Mouse (Mus musculus): ENCODE results near the gene Zfyve9.
"Not testable (repeated sequence)": the region's sequence is repeated elsewhere in the genome, so short reads cannot be mapped to it uniquely, and the experiment has no call there.

Zfyve9 gene

DNA sequence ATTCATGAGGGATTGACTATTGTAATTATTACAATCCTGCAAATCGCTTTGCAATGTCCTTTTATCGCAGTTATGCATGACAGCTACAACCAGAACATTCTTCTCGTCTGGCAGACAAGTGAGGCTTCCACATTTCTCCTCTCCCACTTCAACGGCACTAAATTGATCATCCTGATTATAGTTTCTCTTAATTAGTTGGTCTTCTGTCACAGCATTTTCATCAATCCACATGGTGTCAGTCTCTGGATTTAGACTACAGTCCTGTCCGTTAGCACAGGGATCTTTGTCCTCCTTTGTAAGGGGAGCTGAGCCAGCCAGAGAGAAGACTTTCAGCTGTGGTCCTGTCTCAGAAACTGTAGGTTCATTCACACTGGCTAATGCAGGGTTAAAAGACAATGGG is 61.2 kb downstream of the Zfyve9 start, which contains the start of gene 3110021N24Rik:
TSS of gene 3110021N24Rik (plus strand) at position 301 of the 400 bp plus-strand sequence.
- no peak for DNase-seq

DNA sequence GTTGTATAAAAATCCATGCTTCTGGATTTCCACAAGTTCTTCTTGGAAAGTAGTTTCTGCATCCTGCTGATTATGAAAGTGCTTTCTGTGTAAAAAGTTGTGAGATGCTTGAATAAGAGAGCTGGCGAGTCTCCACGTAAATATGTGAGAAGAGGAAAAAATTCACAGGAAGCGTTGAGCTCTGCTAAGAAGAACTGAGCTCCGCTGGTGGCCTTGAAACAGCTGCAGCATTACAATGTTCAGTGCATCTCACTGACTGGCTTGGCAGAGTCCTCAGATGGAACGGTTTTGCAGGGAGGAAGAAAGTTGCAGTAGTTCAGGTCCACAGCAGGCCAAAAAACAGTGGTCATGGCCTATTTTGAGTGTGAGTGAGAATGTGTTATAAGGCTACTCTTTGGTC is 72.4 kb downstream of the Zfyve9 start:
- no peak for DNase-seq

DNA sequence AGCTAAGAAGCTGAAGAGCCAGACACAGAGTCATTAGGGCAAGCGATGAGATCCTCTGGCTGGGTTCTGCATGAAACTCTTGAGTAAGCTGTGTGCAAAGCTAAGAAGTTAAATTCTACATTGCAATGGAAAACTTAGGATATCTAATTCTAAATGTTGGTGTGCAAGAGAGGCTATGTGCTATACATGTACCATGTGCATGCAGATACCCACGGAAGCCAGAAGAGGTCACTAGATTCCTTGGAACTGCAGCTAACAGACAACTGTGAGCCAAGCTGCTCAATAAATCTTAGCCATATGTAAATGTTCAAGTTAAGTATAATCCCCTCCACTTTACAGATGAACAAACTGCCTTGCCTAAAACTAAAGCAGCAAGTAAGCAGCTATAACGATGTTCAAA is 83.7 kb downstream of the Zfyve9 start:
- DNase-seq = peak; percentile 47 to 55

DNA sequence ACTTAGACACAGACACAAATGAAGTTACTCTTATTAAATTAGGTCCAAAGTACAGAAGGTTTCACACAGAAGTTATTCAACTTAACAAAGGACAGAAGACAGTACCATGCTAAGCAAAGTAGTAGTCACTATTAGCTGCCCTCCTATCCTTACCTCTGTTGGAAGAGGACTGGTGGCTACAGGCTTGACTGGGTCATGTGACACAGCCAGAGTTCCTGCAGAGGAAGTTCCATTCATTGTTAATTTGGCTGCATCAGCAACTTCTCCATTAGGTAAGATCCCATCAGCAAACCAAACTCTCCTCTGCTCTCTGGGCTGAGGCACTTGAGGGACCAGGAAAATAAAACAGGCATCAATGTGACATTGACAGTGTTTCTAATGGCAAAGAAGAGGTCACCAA is 89.1 kb downstream of the Zfyve9 start:
- DNase-seq = no peak

DNA sequence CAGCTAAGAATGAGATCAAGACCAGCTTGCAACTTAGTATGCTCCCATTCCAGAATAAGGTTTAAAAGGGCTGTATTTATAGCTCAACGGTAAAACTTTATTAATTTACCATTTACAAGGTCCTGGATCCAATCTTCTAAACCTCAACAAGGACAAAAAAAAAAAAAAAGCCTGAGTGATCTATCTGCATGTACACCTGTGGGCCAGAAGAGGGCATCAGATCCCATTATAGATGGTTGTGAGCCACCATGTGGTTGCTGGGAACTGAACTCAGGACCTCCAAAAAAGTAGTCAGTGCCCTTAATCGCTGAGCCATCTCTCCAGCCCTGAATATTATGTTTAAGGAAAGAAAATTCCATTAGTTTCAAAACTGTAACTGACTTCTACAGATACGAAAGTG is 90.1 kb downstream of the Zfyve9 start:
- DNase-seq = no peak

DNA sequence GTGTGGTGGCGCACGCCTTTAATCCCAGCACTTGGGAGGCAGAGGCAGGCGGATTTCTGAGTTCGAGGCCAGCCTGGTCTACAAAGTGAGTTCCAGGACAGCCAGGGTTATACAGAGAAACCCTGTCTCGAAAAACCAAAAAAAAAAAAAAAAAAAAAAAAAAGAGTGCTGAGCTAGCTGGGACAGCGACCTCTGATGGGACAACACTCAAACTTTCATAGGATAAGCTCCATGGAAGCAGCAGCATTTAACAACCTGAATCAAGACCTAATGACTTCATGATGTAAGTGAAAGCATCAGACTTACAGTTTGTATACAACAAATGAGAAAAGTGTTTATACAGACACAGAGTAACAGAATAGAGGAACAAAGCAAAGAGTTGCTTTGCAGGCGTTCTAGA is 93.5 kb downstream of the Zfyve9 start:
- not testable (repeated sequence) for DNase-seq

DNA sequence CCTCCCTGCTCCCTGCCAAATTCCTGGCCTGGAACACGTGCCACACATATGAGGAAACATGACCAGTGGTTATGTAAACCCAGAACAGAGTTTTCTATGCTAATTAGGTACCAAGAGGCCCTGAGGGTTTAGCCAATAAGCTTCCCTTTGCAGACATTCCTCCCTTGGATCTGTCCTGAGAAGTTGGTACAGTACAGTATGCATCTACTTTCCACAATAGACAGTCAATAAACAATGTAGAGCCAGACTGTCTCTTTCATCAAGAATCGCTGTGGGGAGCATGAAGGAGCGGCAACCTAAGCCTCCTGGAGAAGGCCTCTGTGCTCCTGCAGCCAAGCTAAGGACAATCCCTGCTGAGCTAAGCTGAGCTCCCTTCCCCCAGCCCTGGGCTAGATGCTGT is 94.4 kb downstream of the Zfyve9 start:
- no peak for DNase-seq

DNA sequence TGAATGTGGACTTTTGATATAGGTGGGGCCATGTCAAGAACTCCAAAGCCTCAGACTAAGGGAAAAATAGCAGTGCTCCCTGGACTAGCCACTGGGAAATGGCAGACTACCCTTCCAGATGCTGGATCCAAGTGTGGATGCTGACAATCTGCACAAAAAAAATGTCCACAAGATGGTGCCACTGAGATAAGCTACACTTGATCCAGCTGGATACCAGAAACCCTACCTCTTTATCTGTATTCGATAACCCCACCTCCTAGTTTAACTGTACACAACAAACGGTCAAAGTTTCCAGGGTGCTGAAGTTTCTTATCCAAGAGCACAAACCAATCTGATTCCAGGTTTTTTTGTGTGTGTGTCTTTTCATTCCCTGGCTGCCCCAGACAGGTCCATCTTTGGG is 116.2 kb downstream of the Zfyve9 start:
- DNase-seq = peak; percentile 19 to 38

DNA sequence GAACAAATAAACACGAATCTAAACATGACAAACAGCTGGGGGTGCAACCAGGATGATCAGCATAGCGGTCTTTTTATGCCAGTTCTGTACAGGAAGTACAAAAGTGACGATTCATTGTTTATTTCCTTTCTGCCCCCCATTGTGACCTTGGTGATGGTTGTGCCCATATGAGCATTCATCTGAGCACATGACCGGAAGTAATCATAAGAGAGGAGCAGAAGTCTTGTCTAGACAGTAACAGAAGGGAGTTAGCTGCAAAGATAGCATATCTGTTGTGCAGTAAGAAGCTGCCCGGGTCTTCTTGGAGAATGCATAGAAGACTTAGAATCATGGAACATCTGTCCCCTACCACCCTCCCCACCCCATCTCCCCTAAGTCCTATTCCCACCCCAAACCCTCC is 141.8 kb downstream of the Zfyve9 start:
- no peak for DNase-seq

DNA sequence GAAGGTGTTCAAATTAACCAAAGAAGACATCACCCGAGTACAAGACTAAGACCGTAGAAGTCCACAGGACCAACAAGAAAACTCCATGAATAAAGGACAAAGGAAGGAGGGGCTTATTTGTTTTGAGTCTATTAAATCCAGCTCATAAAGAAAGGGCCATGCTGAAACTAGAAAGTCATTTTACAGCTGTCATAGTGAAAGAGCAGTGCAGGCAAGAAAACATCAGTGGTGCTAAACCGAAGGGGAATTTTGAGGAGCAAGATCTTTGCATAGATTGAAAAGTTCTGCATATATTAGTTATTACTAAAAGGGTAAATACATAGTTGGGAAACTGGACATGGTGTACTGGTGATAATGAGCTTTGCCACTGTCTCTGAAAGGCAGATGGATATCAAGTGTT is 142.9 kb downstream of the Zfyve9 start:
- DNase-seq = no peak

DNA sequence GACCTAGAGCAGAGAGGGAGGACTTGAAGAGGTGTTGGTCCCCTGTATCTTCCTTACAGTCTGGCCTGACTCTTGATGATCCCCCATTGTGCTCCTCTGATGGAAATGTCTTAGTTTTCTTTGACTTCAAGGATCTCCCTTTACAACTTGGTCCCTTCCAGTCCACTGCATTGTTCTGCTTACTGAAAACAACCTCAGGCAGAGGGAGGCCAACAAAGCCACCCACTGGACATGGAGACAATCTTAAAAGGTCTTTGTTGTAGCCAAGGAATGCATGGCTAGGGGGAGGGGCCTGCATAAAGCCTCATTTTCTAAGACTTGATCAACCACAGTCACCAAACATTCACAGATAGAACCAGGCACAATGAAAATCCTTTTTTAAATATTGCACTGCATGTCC is 145.5 kb downstream of the Zfyve9 start:
- no peak for DNase-seq

DNA sequence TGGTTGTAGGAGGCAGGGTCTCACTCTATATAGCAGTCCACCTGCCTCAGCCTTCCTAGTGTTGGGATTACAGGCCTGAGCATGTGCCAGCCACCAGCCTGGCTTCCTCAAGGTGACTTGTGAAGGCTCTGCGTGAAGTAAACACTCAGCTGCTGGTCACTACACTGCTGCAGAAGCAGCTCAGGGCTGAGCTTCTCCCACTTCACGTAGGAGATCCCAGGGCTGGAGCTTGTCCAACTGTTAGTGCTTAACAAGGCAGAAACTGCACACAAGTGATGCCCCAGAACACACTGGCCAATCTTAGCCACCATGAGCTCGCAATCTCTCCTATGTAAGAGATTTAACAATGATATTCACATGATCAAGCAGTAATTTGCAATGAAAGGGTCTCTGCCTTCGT is 145.9 kb downstream of the Zfyve9 start:
- DNase-seq = no peak

DNA sequence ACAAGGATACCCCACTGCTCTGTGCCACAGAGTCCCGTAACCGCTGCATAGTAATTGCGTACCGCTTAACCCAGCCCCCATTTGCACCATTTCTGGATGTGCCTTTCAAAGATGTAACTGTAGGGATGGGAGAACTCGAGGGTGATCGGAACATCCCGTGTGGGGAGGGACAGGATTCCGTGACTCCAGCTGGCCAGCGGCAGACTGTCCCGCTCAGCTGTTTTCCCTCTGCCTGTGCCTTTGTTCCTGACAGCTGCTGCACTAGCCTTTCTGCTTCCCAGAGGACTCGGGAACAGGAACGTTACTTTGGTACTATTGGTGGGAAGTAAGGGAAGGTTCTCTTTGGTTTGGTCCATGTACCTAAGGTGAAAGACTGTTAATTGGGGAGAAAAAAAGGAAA is 146.9 kb downstream of the Zfyve9 start:
- DNase-seq = no peak

DNA sequence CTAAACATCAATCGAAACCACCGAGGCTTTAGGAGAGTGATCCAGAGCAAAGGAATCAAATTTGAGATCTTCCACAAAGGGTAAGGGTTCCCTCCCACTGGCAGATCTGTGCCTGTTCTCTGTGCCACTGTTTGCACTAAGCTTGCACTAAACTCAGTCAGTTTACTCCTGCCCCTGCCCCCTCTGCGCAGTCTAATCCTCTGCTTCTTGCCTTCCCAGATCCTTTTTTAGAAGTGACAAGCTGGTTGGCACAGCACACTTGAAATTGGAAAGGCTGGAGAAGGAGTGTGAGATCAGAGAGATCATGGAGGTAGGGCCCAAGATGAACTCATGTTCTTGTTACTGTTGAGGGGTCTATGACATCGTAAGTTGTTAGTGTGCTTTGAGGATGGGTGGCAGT is 149.0 kb downstream of the Zfyve9 start:
- DNase-seq = no peak

DNA sequence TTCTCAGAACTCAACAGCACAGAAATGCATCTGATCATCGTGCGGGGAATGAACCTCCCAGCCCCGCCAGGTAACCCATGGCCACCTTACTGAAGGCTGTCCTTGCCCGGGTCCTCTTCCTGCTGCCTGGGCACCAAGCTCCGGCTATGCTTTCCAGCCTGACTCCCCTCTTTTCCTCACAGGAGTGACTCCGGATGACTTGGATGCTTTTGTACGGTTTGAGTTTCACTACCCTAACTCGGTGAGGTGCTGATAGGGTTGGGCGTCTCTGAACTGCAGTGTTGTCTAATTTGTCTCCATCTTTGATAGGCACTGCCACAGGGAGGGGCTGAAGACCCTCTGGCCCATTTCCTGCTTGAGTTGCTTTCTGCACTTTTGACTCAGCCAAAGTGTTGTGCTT is 150.5 kb downstream of the Zfyve9 start:
- DNase-seq = no peak

DNA sequence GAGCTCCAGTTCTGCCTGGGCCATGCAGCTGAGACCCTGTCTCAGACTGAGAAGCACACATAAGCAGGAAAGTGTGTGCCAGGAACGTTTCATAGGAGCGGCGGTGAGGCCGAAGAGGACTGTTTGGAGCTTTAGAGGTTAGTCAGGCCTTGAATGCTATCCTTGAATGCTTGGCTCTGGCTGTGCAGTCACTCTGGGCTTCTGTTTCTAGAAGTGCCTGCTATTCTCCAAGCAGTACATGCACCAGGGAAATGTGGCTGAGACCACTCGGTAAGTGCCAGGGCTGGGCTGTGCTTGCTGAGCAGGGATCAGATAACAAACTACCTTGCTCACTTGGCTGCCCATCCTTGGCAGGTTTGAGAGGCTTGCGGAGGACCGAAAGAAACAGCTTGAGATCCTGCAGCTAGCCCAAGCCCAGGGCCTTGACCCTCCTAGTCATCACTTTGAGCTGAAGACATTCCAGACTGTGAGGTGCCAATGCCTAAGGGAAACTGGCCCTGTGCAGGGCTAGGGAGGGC is 151.2 kb downstream of the Zfyve9 start:
- DNase-seq = no peak

DNA sequence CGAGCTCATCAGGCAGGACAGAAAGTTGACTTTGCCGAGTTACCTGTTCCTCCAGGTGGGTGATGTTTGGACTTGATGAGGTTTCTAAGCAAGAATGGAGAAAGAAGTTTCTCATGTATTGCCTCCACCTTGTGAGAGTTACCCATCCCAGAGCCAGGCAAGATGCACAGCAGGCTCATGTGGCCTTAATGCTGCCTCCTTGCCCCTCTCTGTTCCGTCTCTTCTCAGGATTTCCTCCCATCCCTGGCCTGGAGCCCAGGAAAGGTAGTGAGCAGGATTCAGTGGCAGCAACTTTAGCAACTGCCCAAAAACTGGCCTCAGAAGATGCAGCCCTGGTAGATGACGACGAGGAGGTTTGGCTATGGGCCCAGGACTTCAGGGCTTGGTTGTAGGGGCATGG is 153.5 kb downstream of the Zfyve9 start:
- DNase-seq = no peak

DNA sequence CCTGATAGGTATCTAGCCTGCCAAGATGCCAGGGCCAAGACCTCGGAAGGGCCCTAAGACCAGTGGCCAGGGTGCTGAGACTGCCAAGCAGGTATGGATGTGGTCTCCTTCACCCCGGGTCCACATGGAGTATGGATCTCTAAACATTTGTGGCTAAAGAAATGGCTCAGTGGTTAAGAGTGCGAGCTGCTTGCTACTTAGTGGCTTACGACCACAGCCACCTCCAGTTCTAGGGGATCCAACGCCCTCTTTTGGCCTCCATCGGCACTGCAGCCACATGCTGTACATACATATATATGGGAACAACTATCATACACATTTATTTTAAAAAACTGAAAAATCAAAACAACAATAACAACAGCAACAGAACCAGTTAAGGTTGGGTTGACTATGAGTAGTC is 159.1 kb downstream of the Zfyve9 start:
- no peak for DNase-seq

DNA sequence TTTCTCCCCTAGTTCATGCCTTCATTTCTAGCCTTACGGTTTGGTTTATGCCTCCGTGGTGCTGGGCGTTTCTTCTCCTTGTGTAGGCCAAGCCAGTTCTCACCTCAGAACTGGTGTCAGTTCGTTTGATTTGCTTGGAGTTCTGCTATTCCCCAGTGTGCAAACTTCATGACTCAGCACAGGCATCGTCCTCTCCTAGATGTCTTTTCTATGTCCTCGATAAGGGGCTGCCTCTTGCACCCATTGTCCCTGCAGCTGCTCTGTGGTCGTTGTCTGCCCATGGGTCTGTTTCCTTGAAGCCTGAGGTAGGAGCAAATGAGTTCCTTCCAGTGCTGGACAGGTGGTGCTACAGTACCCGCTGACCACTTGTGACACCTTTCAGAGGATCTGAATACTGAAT is 160.1 kb downstream of the Zfyve9 start:
- DNase-seq = no peak

DNA sequence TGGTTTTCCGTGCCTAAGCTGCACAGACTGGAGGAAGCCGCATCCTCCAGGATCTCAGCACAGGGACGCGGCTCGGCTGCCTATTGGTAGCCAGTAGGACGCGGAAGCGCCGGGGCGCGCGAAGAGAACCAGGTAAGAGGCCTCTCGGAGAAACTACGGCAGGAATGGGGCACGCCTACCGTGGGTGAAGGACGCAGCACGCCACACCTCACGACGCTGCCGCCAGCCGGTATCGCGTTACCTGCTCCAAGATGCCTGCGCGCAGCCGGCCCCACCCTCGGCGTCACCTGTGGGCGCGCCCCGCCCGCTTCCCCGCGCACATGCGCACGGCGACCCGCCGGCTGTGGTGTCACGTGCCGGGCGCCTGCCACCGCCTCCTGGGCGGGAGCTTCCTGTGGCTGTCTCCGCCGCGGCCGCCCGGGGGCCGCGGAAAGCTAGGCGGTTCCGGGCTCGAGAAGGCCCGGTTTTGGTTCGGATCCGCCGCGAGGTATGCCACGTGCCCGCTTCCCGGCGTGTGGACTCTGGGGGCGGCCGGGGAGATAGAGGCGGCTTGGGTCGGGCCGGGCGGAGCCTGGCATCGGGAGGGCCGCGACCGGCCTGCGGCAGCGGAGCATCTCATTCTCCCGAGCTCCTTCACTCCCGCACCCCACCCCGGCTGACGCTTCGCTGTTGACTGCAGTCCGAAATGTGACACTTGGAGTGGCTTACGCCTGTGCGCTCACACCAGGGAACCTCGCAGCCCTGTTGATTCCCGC is 160.8 kb downstream of the Zfyve9 start, which contains the start of gene Cc2d1b:
TSS of gene Cc2d1b (plus strand) at position 354 of the 755 bp plus-strand sequence.
- peak; percentile 95 for DNase-seq

DNA sequence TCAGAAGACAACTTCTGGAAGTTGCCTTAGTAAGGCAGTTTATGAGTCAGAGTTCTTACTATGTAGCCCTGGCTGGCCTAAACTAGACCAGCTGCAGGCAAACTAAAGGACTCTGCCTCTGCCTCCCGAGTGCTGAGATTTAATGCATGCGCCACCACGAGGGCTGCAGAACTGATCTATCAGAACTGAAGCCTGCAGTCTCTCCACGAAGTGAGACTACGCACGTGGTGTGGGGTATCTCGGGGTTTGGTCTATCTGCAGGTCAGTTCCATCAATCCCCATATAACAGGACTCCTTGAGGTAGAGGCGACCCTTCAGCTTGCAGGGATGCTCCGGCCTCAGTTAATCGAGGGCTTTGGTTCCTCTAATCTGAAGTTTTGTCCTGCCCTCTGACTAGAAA is 161.4 kb downstream of the Zfyve9 start:
- DNase-seq = peak; percentile 17 to 48

DNA sequence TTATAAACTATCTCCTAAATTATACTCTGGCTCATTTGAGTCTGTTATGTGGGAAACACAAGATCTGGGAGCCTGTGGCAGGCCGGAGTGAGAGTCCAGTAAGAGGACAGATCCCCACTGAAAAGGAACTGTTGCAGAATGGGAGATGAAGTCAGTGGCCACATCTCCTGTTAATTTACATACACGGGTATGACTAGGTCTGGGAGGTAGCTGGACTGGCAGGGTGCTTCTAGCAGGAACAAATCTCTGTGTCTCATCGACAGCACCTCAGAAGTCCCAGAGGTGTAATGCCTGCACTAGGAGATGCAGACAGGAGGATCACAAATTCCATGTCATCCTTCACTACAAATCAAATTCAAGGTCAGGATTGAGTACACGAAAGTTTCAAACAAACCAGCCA is 162.0 kb downstream of the Zfyve9 start:
- DNase-seq = no peak

DNA sequence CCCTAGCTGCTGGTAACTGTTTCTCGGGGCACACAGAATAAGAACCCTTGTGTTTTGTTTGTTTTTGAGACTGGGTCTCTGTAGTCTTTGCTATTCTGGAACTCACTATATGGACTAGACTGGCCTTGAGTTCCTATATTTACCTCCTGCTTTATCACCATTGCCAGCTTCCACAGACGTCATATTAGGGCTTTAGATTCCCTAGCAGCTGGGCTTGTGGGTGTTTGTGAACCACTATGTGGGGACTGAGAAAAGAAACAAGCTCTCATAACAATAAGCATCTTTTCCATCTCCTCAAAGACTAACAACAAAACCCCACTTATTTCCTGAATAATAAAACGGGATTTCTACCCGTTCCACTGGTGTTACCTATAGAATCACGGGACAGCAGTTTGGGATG is 169.7 kb downstream of the Zfyve9 start:
- DNase-seq = no peak

DNA sequence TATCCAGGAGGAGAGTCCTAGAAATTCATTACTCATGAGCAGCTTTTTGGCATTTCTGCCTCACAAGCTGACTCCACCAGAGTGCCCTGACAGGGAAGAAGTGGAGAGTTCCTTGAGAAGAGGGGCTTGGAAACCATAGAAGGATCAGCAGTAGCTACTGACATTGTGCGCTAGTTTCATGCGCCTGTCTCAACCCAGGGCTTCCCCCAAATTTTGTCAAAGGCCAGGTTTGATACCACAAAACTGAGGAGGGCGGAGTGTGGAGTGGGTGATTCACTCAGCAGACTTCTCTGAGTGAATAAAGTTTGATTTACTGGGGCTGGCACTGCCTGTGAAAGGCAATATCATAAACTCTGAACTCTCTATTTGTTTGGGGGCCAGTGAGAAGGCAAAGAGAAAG is 171.9 kb downstream of the Zfyve9 start:
- no peak for DNase-seq

DNA sequence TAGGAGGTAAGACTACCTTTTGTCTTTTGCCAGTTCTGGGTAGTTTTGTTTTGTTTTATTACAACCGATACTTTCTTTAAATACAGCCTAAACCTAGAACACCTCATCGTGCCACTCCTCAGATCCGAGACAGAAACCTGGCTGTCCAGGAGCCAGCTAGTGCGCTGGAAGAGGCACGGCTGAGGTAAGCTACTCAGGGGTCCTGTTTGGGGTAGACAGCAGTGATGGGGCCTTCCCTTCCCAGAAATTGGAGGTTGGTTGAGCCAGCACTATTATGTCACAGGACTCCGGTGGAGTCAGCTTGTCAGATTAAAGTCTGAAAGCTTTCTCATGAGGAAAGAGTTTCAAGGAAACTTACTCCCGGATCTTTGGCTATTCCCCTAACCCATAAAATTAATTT is 178.7 kb downstream of the Zfyve9 start:
- DNase-seq = no peak

All from kidney, postnatal 36 days (tissue).